Mouse (Mus musculus): Measurements from ENCODE around the gene Ssr3. TPM values are rescaled to one million over a fixed set of nuclear protein-coding genes. Genes with fewer than 3 reads are reported as not detected.

Ssr3 gene
- total and polyA plus RNA-seq, 3 experiments: 105 to 131 (median 125) TPM

DNA sequence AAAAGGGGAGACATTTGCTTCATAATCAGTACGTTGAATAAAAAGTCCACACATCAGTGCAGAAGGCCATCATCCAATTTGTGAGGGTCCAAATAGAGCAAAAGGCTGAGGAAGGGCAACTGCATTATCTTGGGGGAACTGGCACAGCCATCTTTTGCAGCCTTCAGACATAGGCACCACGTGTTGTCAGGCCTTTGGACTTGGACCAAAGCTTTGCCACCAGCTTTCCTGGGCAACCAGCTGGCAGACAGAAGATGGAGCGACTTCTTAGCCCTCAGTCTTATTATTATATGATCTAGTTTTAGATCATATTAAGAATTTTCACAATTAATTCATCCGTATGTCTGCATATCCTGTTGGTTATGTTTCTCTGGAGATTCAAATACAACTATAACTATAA, 13.4 kb upstream of the Ssr3 start:
- H3K9me3 ChIP-seq (replicated peaks; ENCODE audit: insufficient read depth, low read length): no peaks in the 10 kb centered on the region
- H3K4me1 ChIP-seq (ENCODE audit: control insufficient read depth in 1 of 2, insufficient read depth in 2 of 2, low read length in 2 of 2): peaks cover 3 to 4% of the 10 kb centered on the region in 2 experiments; a peak in 3 of 4 replicates
- peaks cover 0 to 5% of the 10 kb centered on the region in 2 experiments; a peak in 1 of 4 replicates for H3K36me3 ChIP-seq (ENCODE audit: control insufficient read depth in 1 of 2, insufficient read depth in 2 of 2, low read length in 2 of 2)
- H3K79me2 ChIP-seq (ENCODE audit: control insufficient read depth, insufficient read depth, low read length, poor library complexity): no peaks in the 10 kb centered on the region
- H3K4me3 ChIP-seq (ENCODE audit: control insufficient read depth in 1 of 2, insufficient read depth in 1 of 2, low read depth in 2 of 2, low read length in 2 of 2): no peak overlapping the region
- H3K9ac ChIP-seq (ENCODE audit: control insufficient read depth, low read depth, low read length, poor library complexity, severe bottlenecking): no peak overlapping the region
- no peak for TF ChIP-seq RCOR1 (IDR thresholded peaks at IDR 0.05; ENCODE audit: low read depth, low read length)
- TF ChIP-seq CHD2 (IDR thresholded peaks at IDR 0.05; ENCODE audit: low read length): no peak
- no peak for TF ChIP-seq ZKSCAN1 (IDR thresholded peaks at IDR 0.05; ENCODE audit: low read depth, low read length)
- TF ChIP-seq POLR2A (IDR thresholded peaks at IDR 0.05; ENCODE audit: control insufficient read depth in 1 of 2, insufficient read depth in 1 of 2, low read depth in 1 of 2, low read length in 2 of 2, poor library complexity in 1 of 2): no peak
- TF ChIP-seq GABPA (IDR thresholded peaks at IDR 0.05; ENCODE audit: low read depth, low read length): no peak
- TF ChIP-seq RAD21 (IDR thresholded peaks at IDR 0.05; ENCODE audit: low read depth, low read length): no peak
- no peaks in the 10 kb centered on the region for H3K27me3 ChIP-seq (ENCODE audit: control insufficient read depth in 1 of 2, insufficient read depth in 2 of 2, low read length in 2 of 2)
- DNase-seq (ENCODE audit: low read depth, low spot score): no peak
- no peak overlapping the region for H3K27ac ChIP-seq (ENCODE audit: control insufficient read depth, low read depth, low read length)

DNA sequence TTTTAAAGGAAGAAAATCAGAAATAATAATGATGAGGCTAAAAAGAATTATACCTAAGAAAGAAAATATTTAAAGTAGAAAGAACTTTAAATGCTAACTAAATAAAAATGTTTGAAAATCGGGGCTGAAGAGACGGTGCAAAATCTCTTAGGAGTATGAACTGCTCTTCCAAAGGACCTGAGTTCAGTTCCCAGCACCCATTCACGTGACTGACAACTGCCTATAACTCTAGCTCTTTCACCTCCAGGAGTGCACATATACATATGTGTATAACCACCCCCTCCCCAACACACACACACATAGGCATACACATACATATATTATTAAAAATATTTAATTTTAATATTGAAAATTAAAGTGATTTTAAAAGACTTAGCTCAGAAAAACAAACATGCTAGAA, 5.1 kb upstream of the Ssr3 start:
- Histone ChIP-seq H3K9ac (ENCODE audit: control insufficient read depth, low read depth, low read length, poor library complexity, severe bottlenecking) (no peak overlapping the region; the same call in 1 of the 2 replicates), H3K27ac (ENCODE audit: control insufficient read depth, low read depth, low read length) (peak overlapping the region; percentile 94), H3K4me3 (ENCODE audit: control insufficient read depth in 1 of 2, insufficient read depth in 1 of 2, low read depth in 2 of 2, low read length in 2 of 2) (peak overlapping the region in 1 of 2 experiments; percentile 28; a peak in 2 of 4 replicates), H3K27me3 (ENCODE audit: control insufficient read depth in 1 of 2, insufficient read depth in 2 of 2, low read length in 2 of 2) (no peaks in the 10 kb centered on the region), H3K79me2 (ENCODE audit: control insufficient read depth, insufficient read depth, low read length, poor library complexity) (no peaks in the 10 kb centered on the region), H3K4me1 (ENCODE audit: control insufficient read depth in 1 of 2, insufficient read depth in 2 of 2, low read length in 2 of 2) (peaks cover 10 to 18% of the 10 kb centered on the region in 2 experiments), H3K36me3 (ENCODE audit: control insufficient read depth in 1 of 2, insufficient read depth in 2 of 2, low read length in 2 of 2) (peaks cover 0 to 20% of the 10 kb centered on the region in 2 experiments; a peak in 2 of 4 replicates), H3K9me3 (replicated peaks; ENCODE audit: insufficient read depth, low read length) (no peaks in the 10 kb centered on the region)
- TF ChIP-seq ELF1 (IDR thresholded peaks at IDR 0.05; ENCODE audit: low read depth, low read length): no peak
- TF ChIP-seq MYC (IDR thresholded peaks at IDR 0.05; ENCODE audit: low read depth, low read length): peak; percentile 3; the same call in 1 of the 2 replicates
- TF ChIP-seq NELFE (IDR thresholded peaks at IDR 0.05; ENCODE audit: low read depth, low read length): no peak
- TF ChIP-seq TAL1 (IDR thresholded peaks at IDR 0.05; ENCODE audit: low read length): no peak
- TF ChIP-seq USF1 (IDR thresholded peaks at IDR 0.05; ENCODE audit: low read depth, low read length): peak; percentile 79
- no peak for TF ChIP-seq POLR2AphosphoS5 (IDR thresholded peaks at IDR 0.05; ENCODE audit: borderline replicate concordance, low read depth, low read length)
- TF ChIP-seq POLR2A (IDR thresholded peaks at IDR 0.05; ENCODE audit: control insufficient read depth in 1 of 2, insufficient read depth in 1 of 2, low read depth in 1 of 2, low read length in 2 of 2, poor library complexity in 1 of 2): no peak
- TF ChIP-seq KAT2A (conservative IDR thresholded peaks at IDR 0.05; ENCODE audit: low read depth, low read length): no peak
- peak in 1 of 2 experiments; percentile 39; a peak in 1 of 4 replicates for TF ChIP-seq USF2 (IDR thresholded peaks at IDR 0.05; ENCODE audit: borderline replicate concordance in 1 of 2, insufficient read depth in 1 of 2, low read depth in 1 of 2, low read length in 2 of 2)
- no peak for TF ChIP-seq SMC3 (IDR thresholded peaks at IDR 0.05; ENCODE audit: low read depth, low read length)
- peak; percentile 83; the same call in 1 of the 2 replicates for TF ChIP-seq BHLHE40 (IDR thresholded peaks at IDR 0.05; ENCODE audit: borderline replicate concordance, low read depth, low read length)
- peak; percentile 47 for DNase-seq (ENCODE audit: low read depth, low spot score)
